Mouse (Mus musculus): ENCODE results near the gene Pilrb1.

GRCm38 (mm10) chr5:137826421-137826820, 31.5 kb downstream of the Pilrb1 start:
- TF ChIP-seq CTCF (IDR thresholded peaks at IDR 0.05; ENCODE audit: borderline replicate concordance, extremely low read depth, insufficient read depth, insufficient read length): no peak
- TF ChIP-seq POLR2A (IDR thresholded peaks at IDR 0.05; ENCODE audit: borderline replicate concordance, extremely low read depth, insufficient read depth, insufficient read length, poor library complexity, severe bottlenecking): no peak

All from brain, embryonic 14.5 days (tissue).